Mouse (Mus musculus): ENCODE data around the gene Gad2. TPM values are rescaled to one million over a fixed set of nuclear protein-coding genes. Genes with fewer than 3 reads are reported as not detected.
"Not testable (repeated sequence)": the region's sequence is repeated elsewhere in the genome, so short reads cannot be mapped to it uniquely, and the experiment has no call there.

Gad2 gene
- total RNA-seq (2014; rRNA removed; ENCODE audit: low replicate concordance) (0.04 TPM in 1 of 2 replicates, not detected in the other), polyA plus RNA-seq (2015; fragmentation: Nextera tagmentation; extraction: Ambion mirVana) (0.11 and 0.32 TPM in 2 replicates)

DNA sequence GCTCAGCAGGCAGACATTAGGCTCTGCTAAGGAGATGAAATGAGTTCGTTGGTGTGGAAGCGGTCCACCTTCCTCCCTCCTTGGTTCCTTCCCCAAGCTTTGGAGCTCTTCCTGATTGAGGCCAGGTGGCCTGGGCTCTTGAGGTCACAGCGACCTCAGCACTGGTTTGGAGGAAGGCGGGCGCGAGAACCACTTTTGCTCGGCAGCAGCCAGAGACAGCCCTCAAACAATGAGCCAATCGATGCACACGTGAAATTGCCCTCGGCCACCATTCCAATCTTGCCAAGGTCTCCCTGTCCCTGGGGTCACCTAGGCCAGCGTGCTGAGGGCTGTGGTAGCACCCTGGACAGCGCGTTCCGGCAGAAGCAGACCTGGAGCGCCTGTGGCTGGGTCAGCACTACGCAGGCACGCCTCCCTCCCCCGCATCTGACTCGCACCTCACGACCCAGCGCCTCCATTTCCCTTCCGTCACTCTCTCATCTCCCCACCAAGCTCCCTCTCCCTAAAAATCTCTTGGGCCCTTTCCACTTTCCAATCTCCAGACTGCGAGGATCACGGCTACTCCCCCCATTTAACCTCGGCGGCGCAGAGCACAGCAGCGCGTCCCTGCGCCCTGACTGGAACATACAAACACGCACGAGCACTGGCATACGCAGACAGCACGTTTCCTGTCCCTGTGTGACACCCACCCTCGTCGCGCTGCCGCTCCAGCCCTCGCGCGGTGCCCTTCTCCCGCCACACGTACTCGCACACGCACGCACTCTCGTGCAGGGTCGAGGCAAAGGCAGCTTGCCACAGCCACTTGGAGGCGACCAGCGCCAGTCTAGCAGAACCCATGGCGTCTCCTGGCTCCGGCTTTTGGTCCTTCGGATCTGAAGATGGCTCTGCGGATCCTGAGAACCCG, at the start of gene Gad2:
Gene Gad2 (plus strand): TSS at position 378 of the 904 bp plus-strand sequence.
- Histone ChIP-seq H3K4me2 (ENCODE audit: low read depth, low read length) (peak within 1 kb of the TSS; percentile 57), H3K27me3 (ENCODE audit: control insufficient read depth, insufficient read depth, low read length) (peaks cover 92% of the 10 kb centered on the region), H3K9me3 (replicated peaks; ENCODE audit: control insufficient read depth, low read length) (no peaks in the 10 kb centered on the region), H3K4me1 (ENCODE audit: control insufficient read depth, insufficient read depth) (peaks cover 7% of the 10 kb centered on the region; the same call in 1 of the 2 replicates), H3K27ac (ENCODE audit: low read depth) (no peak within 1 kb of the TSS), H3K9ac (replicated peaks; ENCODE audit: low read depth, low read length) (no peak within 1 kb of the TSS), H3K36me3 (replicated peaks; ENCODE audit: control insufficient read depth, insufficient read depth, low read length) (no peaks in the 10 kb centered on the region), H3K4me3 (ENCODE audit: low read depth, low read length) (peak within 1 kb of the TSS; percentile 44)
- WGBS, result under 1% methylated on average over 55 of the region's 55 CpGs
- ATAC-seq (ENCODE audit: insufficient read depth, low read depth) (peak; percentile 86), DNase-seq (ENCODE audit: low spot score) (peak; percentile 11)
- TF ChIP-seq EP300 (IDR thresholded peaks at IDR 0.05; ENCODE audit: low read depth) (no peak), CTCF (IDR thresholded peaks at IDR 0.05; ENCODE audit: low read depth) (no peak)

DNA sequence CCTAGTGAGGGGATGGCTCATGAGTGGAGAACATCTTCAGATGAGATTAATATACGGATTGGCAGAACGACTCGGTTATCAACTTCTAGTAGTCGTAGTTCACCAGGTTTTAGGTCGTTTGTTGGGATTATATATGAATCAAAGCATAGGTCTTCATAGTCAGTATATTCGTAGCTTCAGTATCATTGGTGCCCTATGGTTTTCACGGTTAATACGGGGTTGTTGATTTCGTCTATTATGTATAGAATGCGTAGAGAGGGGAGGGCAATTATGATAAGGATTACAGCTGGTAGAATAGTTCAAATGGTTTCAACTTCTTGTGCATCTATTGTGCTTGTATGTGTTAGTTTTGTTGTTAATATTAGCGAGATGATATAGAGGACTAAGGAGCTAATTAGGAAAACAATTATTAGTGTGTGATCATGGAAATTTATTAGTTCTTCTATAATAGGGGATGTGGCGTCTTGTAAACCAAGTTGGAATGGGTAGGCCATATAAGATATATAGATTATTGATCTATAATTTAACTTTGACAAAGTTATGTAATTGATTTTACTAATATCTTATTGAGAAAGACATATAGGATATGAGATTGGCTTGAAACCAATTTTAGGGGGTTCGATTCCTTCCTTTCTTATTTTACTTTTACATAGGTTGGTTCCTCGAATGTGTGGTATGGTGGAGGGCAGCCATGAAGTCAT, 34.4 kb upstream of the Gad2 start:
- H3K9ac ChIP-seq (replicated peaks; ENCODE audit: low read depth, low read length); H3K4me3 ChIP-seq (ENCODE audit: low read depth, low read length); H3K4me2 ChIP-seq (ENCODE audit: low read depth, low read length); H3K4me1 ChIP-seq (ENCODE audit: control insufficient read depth, insufficient read depth); H3K9me3 ChIP-seq (replicated peaks; ENCODE audit: control insufficient read depth, low read length); H3K27me3 ChIP-seq (ENCODE audit: control insufficient read depth, insufficient read depth, low read length); H3K36me3 ChIP-seq (replicated peaks; ENCODE audit: control insufficient read depth, insufficient read depth, low read length); H3K27ac ChIP-seq (ENCODE audit: low read depth): not testable (repeated sequence)
- DNase-seq (ENCODE audit: low spot score) (peak; percentile 16), ATAC-seq (ENCODE audit: insufficient read depth, low read depth) (peak; percentile 74)
- WGBS, result 72% methylated on average over 13 of the region's 14 CpGs

GRCm38 (mm10) chr2:22588170-22588541, 33.8 kb upstream of the Gad2 start:
- WGBS, result 67% methylated on average over 5 of the region's 5 CpGs
- not testable (repeated sequence) for DNase-seq (ENCODE audit: low spot score)

GRCm38 (mm10) chr2:22588673-22589381, 33.2 kb upstream of the Gad2 start:
- not testable (repeated sequence) for H3K9me3 ChIP-seq (replicated peaks; ENCODE audit: control insufficient read depth, low read length); H3K4me2 ChIP-seq (ENCODE audit: low read depth, low read length); H3K27me3 ChIP-seq (ENCODE audit: control insufficient read depth, insufficient read depth, low read length); H3K9ac ChIP-seq (replicated peaks; ENCODE audit: low read depth, low read length); H3K4me3 ChIP-seq (ENCODE audit: low read depth, low read length); H3K36me3 ChIP-seq (replicated peaks; ENCODE audit: control insufficient read depth, insufficient read depth, low read length); H3K4me1 ChIP-seq (ENCODE audit: control insufficient read depth, insufficient read depth); H3K27ac ChIP-seq (ENCODE audit: low read depth)
- DNase-seq (ENCODE audit: low spot score), result peak; percentile 40
- 45% methylated on average over 12 of the region's 12 CpGs for WGBS
- ATAC-seq (ENCODE audit: insufficient read depth, low read depth), result peak; percentile 83

More at GRCm38 (mm10) chr2:22588170-22588541, 33.8 kb upstream of the Gad2 start:
- not testable (repeated sequence) for H3K4me3 ChIP-seq (ENCODE audit: low read depth, low read length); H3K4me2 ChIP-seq (ENCODE audit: low read depth, low read length); H3K27me3 ChIP-seq (ENCODE audit: control insufficient read depth, insufficient read depth, low read length); H3K27ac ChIP-seq (ENCODE audit: low read depth); H3K9me3 ChIP-seq (replicated peaks; ENCODE audit: control insufficient read depth, low read length); H3K9ac ChIP-seq (replicated peaks; ENCODE audit: low read depth, low read length); H3K4me1 ChIP-seq (ENCODE audit: control insufficient read depth, insufficient read depth); H3K36me3 ChIP-seq (replicated peaks; ENCODE audit: control insufficient read depth, insufficient read depth, low read length)
- peak; percentile 33 for ATAC-seq (ENCODE audit: insufficient read depth, low read depth)

DNA sequence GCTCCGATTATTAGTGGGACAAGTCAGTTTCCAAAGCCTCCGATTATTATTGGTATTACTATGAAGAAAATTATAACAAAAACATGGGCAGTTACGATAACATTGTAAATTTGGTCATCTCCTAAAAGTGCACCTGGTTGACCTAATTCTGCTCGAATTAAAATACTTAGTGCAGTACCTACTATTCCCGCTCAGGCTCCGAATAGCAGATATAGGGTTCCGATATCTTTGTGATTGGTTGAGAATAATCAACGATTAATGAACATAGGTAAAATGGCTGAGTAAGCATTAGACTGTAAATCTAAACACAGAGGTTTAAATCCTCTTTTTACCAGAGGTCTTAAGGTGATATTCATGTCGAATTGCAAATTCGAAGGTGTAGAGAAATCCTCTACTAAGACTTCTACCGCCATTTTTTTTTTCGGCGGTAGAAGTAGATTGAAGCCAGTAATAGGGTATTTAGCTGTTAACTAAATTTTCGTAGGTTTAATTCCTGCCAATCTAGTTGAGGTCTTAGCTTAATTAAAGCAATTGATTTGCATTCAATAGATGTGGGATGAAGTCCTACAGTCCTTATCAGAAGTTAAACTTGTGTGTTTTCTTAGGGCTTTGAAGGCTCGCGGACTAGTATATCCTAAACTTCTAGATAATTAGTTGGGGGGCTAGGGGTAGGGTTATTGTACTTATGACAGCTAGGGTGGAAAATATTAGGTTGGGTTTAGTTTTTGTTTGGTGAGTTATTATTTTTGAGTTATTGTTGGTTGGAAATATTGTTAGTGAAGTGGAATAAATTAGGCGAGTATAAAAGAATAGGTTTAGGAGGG, 32.4 kb upstream of the Gad2 start:
- H3K4me2 ChIP-seq (ENCODE audit: low read depth, low read length); H3K4me1 ChIP-seq (ENCODE audit: control insufficient read depth, insufficient read depth); H3K9me3 ChIP-seq (replicated peaks; ENCODE audit: control insufficient read depth, low read length); H3K4me3 ChIP-seq (ENCODE audit: low read depth, low read length); H3K9ac ChIP-seq (replicated peaks; ENCODE audit: low read depth, low read length); DNase-seq (ENCODE audit: low spot score); H3K27ac ChIP-seq (ENCODE audit: low read depth); H3K36me3 ChIP-seq (replicated peaks; ENCODE audit: control insufficient read depth, insufficient read depth, low read length); H3K27me3 ChIP-seq (ENCODE audit: control insufficient read depth, insufficient read depth, low read length): not testable (repeated sequence)
- 77% methylated on average over 16 of the region's 17 CpGs for WGBS
- ATAC-seq (ENCODE audit: insufficient read depth, low read depth), result peak; percentile 82

All from heart, postnatal 0 days (tissue).